Mouse (Mus musculus): ENCODE results near the gene Fam114a2.
"Not testable (repeated sequence)": the region's sequence is repeated elsewhere in the genome, so short reads cannot be mapped to it uniquely, and the experiment has no call there.

Fam114a2 gene

DNA sequence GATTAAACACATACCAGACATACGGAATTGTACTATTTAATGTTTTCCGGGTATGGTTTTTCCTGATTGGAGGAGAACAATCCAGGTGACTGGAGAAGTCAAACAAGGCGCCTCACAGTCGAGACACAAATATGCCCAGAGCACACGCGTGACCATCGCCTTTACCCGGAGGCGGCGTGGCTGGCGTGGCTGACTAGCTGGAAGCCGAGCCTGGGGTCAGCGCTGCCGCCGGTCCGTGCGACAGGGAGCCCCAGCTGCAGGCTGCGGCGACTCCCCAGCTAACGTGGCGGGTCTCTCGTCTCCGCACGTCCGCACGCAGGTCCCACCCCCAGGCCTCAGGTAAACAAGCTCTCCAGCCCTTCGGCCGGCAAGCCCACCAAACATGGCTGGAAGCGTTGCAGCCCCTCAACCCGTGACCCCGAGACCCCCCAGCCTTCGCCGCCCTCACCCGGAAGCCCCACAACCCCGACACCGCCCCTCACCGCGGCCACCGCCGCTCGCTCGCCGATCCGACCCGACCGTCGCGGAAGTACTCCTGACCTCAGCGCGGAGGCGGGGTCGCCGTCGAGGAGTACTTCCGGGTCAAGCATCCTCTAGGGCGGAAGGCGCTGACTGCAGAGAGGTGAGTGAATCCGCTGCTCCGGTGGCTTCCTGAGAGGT is at the start of gene Fam114a2, which contains the start of gene Mfap3:
Fam114a2 (minus strand) TSS at position 527 of the 660 bp plus-strand sequence.
Mfap3 (plus strand) TSS at position 574 of the 660 bp plus-strand sequence.
- peak; percentile 91 to 93 for DNase-seq

- no peak for DNase-seq
These were observed 47.9 kb upstream of the Fam114a2 start for GRCm38 (mm10) chr11:57566091-57567035.

- no peak for DNase-seq
These were observed 46.1 kb upstream of the Fam114a2 start for GRCm38 (mm10) chr11:57564564-57564963.

DNA sequence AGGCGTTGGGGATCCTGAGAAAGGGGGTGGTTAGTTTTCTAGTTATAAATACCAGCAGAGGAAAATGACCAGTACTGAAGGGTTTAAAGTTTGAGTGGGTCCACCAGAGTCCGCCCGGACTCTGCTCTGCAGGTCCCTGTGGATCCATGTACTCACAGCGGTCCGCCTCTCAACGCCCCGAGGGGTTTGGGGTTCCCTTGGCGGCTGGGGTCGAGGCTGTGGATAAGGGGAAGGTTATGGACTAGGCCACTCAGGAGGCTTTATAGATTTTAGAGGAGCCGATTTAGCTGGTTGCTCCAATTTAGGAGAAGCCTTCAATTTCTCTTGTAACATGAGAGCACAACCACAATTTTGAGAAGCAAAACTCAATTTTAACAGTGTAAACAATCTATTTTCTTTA is 39.5 kb upstream of the Fam114a2 start:
- not testable (repeated sequence) for DNase-seq

- DNase-seq, result no peak
These were observed 34.8 kb upstream of the Fam114a2 start for GRCm38 (mm10) chr11:57553015-57553780.

DNA sequence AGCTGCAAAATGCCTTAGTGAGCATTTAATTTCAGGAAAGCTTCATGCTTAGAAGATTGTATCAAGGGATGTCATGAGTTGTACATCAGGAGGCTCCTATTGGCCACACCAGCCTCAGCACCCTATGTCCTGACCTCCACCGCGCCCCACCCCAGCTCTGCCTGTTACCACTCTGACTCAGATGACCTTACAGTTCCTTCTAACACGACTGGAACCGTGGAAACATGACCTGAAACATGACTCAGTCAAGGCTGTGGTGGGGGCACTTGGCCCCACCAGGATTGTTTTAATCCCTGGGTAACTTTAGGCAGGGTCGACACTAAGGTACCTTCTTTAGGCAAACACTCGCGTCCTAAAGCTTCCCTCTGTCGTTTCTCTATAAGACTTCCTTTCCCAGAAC is 32.6 kb upstream of the Fam114a2 start:
- no peak for DNase-seq

DNA sequence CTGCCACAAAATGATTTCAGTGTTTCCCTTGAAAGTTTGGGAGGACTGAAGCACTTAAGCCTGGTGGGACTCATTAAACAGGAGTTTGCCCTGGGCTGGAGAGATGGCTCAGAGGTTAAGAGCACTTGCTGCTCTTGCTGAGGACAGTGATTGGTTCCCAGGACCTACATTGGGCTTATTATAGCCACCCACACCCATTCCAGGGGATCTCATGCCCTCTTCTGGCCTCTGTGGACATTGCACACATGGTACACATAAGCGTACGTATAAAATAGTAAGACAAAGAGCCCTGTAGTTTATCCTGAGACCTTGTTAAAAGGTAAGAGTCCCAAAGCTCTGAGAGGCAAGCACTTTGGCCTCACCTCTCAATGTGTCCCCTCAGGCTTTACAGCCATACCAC is 31.8 kb upstream of the Fam114a2 start:
- DNase-seq, result no peak

DNA sequence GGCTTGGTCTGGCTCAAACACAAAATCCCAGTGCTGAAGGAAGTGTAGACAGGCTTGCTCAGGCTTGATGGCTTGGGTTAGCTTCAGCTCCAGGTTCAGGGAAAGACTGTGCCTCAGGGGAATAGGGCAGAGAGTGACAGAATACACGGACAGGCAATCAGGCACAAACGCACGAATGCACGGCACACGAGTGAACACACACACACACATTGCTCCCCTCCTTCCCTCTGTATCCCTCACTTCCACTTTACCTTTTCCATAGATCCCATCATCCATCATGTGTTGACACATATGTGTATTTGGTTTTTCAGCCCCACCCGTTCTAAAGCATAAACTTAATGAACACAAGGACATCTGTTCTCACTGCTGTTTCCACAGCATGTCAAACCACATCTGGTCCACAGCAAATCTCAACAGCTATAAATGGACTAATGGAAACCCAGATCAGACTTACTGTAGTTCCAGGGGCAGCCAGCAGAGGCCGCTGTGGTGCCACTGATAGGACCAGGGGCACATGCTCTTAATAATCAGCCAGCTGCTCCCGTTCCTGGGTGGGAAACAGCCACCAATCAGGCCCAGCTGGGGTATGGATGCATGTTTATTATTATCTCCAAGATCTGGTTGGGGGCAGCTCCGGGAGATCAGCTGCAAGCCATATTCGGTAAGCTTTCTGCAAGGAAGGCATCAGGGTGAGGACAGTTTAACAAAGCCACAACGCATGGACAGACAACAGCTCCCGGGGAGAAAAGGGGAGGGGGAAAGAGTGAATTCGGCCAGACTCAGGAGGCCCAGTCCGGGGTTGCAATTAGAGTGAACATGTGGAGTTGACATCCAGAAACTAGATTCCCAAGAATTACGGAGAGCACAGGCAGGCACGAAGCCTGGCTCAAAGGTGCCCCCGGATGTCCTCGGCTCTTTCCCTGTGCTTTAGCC is 30.5 kb upstream of the Fam114a2 start:
- peak; percentile 33 to 38 for DNase-seq

DNA sequence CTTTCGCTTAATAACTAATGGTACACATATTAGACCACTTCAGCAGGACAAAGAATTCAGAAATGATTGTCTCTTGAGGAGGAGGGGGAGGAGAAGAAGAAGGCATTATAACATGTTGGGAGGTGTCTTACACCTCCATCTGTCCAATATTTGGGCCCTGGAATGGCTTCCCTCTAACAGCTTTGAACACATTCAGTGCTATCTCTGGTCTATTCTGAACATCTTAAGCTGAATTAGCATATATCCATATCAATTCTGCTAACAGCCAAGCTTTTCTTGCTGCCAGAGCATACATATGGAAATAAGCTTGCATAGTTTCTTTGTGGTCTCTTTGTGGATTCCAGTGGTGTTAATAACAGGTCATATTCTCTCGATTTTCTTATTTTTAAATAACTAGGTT is 22.3 kb upstream of the Fam114a2 start:
- DNase-seq, result no peak

DNA sequence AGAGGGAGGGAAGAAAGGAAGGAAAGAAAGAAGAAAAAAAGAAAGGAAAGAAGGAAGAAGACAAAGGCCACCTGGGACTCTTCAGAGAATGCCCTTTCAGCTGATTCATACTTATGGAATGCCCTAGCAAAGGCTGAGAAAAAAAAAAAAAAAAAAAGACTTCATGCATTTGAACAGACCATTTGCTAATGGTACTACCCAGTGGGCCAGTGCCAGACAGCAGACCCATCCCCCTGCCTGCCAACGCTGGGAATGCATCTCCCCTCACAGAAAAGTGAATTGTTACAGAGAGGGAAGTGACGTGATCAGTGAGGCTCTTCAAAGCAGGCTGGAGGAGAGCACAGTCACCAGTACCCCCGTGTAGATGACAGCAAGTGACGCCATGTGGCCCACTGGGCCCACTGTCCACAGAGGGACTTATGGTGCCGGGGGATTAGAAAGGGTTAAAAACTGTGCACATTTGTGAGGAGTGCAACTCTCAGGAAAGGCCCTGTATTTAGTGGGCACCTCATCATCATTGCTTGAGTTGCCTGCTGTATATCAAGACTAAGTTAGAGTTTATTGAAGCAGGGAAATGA is 21.5 kb upstream of the Fam114a2 start:
- DNase-seq, result no peak

DNA sequence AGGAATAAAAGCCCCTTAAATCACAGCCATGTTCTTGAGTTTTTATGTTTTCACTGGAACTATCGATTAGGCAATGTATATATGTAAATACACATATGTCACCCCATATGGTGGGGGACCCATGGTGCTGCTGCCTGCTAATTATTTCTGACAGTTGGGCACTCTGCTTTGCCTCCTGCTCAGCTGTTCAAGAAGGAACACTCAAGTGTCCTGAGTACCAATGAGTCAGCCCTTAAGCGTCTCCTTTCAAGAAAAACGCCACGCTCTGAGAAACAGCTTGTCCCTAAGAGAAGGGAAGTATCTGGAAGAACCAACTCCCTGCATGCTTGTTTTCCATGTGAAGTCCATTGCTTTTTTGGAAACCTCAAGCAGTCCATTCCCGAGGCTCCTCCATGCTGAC is 17.5 kb upstream of the Fam114a2 start:
- DNase-seq, result no peak

DNA sequence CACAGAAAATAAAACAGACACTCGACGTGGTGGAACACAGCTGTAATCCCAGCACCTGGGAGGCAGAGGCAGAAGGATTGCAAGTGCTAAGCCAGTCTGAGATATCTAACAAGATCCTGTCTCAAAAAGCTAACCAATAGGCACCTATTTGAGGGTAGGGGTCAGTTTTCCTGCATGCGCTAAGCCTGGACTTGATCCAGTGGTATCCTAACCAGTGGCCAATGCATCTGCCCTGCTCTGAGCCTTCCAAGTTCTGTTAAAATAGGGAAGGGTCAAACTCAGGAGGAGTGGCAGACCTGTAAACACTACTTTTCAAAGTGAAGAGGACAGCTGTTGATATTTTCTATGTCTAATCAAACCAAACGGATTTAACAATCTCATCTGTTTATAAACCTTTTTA is 13.9 kb upstream of the Fam114a2 start:
- no peak for DNase-seq

DNA sequence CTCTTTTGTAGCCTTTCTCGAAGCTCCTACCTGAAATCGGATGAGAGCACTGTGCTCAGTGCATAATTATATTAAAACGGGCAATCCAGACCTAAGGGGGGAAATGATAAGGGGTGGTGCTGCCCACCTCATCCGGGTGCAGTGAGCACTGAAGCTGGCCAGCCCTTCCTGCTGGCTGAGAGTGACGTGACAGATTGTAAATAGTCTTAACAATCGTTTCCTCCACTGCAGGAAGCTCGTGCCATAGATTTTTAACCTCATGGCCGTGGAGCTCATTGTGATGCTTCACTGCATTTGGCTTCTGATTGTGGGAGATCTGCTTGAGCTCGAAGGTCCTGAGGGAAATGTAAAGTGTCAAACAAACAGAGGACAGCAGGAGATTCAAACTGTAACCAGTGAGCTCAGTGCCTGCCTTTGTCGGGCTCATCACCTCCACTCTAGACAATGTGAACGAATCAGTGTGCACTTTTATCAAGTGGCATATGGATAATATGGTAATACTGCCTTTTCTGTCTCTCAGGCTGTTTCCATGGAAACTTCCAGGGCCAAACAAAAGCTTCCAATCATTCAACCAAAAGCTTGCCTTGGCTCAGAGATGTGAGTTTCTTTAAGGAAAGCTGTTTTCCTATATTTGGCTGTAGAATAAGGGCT is 13.0 kb upstream of the Fam114a2 start:
- DNase-seq, result no peak

DNA sequence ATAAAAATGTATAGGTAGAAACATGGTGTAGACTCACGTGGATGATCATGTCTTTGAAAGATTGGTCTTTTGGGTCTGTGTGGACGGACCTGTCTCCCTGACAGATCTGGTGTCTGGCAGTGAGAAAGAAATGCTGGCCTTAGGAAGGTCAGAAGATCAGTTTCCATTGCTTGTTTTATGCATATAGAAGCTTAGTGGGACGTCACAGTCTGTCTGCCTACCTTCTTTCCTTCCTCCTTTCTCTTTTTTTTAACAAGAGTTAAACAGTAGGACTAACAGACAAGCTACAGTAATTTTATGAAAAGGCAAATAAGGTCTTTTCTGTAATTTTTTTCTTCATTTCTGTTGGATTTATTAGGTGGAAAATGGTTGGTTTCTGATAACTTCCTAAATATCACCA is 10.7 kb upstream of the Fam114a2 start:
- DNase-seq, result no peak

GRCm38 (mm10) chr11:57527506-57527905 is 9.1 kb upstream of the Fam114a2 start:
- no peak for DNase-seq

- DNase-seq, result no peak
These were observed 7.5 kb upstream of the Fam114a2 start for GRCm38 (mm10) chr11:57525900-57526299.

DNA sequence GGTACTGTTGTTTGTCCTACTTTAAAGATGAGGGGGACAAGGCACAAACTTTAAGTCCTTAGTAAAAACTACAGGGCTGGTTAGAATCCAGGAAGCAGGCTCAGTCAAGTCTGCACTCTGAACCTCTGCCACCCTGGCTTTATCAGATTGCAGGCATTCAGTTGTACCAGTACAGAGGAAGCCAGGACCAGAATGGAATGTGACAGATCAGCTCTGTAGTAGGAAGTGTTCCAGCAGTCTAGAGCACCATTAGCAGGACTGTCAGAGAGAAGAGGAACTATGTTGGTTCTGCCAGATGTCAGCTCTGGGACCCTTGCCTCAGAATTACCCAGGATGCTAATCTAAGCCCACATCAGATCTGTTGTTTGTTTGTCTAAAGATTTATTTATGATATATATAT is 6.2 kb upstream of the Fam114a2 start:
- no peak for DNase-seq

DNA sequence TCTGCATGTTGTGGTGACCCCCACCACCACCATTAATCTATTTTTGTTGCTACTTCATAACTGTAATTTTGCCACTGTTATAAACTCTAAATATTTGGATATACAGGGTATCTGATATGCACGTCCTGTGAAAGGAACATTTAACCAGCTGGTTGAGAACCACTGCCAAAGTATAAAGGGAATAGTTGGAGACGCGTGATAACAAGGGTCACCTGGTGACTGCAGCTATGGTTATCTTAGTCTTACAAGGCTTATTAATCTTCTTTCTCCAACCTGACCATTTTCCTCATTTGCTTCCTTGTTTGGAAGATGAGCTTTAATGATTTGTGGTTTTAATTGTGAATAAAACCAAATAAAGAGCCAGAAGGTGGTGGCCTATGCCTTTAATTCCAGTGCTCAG is 5.0 kb upstream of the Fam114a2 start:
- no peak for DNase-seq

GRCm38 (mm10) chr11:57522046-57522445 is 3.6 kb upstream of the Fam114a2 start:
- no peak for DNase-seq

DNA sequence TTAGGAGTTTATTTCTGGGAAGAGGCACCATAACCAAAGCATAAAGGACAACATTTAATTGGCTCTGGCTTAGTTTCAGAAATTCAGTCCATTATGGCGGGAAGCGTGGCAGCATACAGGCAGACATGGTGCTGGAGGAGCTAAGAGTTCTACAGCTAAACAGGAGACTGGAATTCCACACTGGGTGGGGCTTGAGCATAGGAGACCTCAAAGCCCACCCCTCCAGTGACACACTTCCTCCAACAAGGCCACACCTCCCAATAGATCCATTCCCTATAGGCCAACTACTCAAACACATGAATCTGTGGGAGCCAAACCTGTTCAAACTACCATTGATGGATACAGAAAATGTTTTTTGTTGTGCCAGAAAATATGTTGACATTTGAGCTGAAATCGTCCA is 2.8 kb upstream of the Fam114a2 start:
- no peak for DNase-seq

DNA sequence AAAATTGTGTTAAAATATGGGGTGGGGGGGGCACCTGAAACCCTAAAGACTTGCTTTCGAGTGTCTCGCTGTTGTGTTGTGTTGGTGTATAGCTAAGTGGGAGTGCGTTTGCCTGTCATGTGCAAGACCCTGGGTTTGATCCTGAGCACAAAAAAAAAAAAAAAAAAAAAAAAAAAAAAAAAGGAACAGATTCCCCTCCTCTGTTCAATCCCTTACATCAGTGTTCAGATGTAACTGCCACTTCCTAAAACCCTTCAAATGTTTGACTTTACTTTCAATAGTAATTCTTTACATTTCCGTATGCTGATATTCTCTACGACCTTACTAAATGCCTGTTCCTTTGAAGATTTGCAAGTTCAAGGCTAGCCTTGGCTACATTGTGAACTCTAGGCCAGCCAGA is 887 bp upstream of the Fam114a2 start:
- DNase-seq, result no peak
